Mouse (Mus musculus): Measurements from ENCODE around the gene Elp4.

DNA sequence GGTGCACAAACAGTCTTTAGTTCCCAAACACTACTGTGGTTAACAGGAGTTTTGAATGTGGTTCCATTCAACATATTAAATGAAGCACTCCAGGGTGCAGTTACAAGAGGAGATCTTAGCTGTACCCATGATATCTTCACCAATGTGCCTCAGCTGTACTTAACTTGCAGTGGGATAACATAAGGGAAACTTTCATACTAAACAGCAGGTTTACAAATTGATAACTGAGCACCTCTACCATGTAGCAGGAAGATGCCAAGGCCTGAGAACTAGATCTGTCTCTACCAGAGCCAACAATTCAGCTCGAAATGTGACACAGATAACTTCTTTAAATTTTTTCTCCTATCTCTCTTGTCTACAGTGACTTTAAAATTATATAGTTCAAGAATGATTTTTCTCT, 86.4 kb downstream of the Elp4 start:
- TF ChIP-seq CTCF (IDR thresholded peaks at IDR 0.05; ENCODE audit: low read depth, low read length) (no peak), POLR2A (IDR thresholded peaks at IDR 0.05; ENCODE audit: borderline replicate concordance, low read depth, low read length) (no peak)

Data from bone marrow macrophage, adult 2 months (primary cell).